Mouse (Mus musculus) heart, embryonic 11.5 days (tissue): Measurements from ENCODE around the gene Znrf2. TPM values are rescaled to one million over a fixed set of nuclear protein-coding genes. Genes with fewer than 3 reads are reported as not detected.

ENCODE experiments used
- ATAC-seq: fragments of 200-750 bp; cut with Nextera tagmentation; replicated peaks from 2 replicates; pipeline ENCODE4 v1.8.0; 2017; ENCODE audit warnings: moderate library complexity; ENCODE audit not compliant: insufficient number of reproducible peaks, low FRiP score, low TSS enrichment
- H3K27ac ChIP-seq: fragments of 300-500 bp; sonication (generic); 2 replicates; pipeline ENCODE4 v1.5.1; 2014; ENCODE audit warnings: mild to moderate bottlenecking, low read depth, low read length
- H3K27me3 ChIP-seq: fragments of 300-500 bp; sonication (generic); 2 replicates; pipeline ENCODE4 v1.6.1; 2014; ENCODE audit warnings: mild to moderate bottlenecking, low read length, mixed read lengths; ENCODE audit not compliant: control insufficient read depth, insufficient read depth
- H3K36me3 ChIP-seq: fragments of 300-500 bp; sonication (generic); 2 replicates; pipeline ENCODE4 v1.6.1; 2014; ENCODE audit warnings: mild to moderate bottlenecking, low read length, moderate library complexity, mixed read lengths; ENCODE audit not compliant: control insufficient read depth, insufficient read depth
- H3K4me1 ChIP-seq: fragments of 300-500 bp; sonication (generic); 2 replicates; pipeline ENCODE4 v1.6.1; 2014; ENCODE audit warnings: low read length; ENCODE audit not compliant: control insufficient read depth, insufficient read depth
- H3K4me2 ChIP-seq: fragments of 300-500 bp; sonication (generic); 2 replicates; pipeline ENCODE4 v1.6.1; 2014; ENCODE audit warnings: mild to moderate bottlenecking, moderate library complexity
- H3K4me3 ChIP-seq: fragments of 300-500 bp; sonication (generic); 2 replicates; pipeline ENCODE4 v1.5.1; 2014; ENCODE audit warnings: low read depth, low read length
- H3K9ac ChIP-seq: fragments of 300-500 bp; sonication (generic); 2 replicates; pipeline ENCODE4 v1.6.1; 2014; ENCODE audit warnings: mild to moderate bottlenecking, low read depth, low read length, moderate library complexity
- H3K9me3 ChIP-seq: fragments of 300-500 bp; sonication (generic); replicated peaks from 2 replicates; pipeline ENCODE4 v1.6.1; 2016; ENCODE audit warnings: low read length; ENCODE audit not compliant: control insufficient read depth
- WGBS: fragments of 180-500 bp; shearing (Covaris S2); extraction: QIAGEN DNeasy Blood & Tissue Kit; methylation state at CpG from one replicate; pipeline ENCODE4 v1.1.7; 2014; ENCODE audit not compliant: insufficient replicate concordance; 5-methylcytosine and 5-hydroxymethylcytosine counted together
- polyA plus RNA-seq: library from polyadenylated mRNA; unstranded; fragments of >200 nt; fragmentation: Nextera tagmentation; extraction: Ambion mirVana; gene quantifications from 2 replicates; pipeline ENCODE4 v1.2.1, GENCODE M21; 2014

The Znrf2 gene
- polyA plus RNA-seq = 3.1 and 3.2 TPM in 2 replicates

GRCm38 (mm10) chr6:54816388-54817065 lies at the start of gene Znrf2:
TSS of gene Znrf2 (plus strand) at chr6:54816916.
- peak within 1 kb of the TSS; percentile 86 for H3K9ac ChIP-seq
- ATAC-seq = peak; percentile 98
- no peaks in the 10 kb centered on the region for H3K27me3 ChIP-seq
- peaks cover 12% of the 10 kb centered on the region for H3K4me1 ChIP-seq
- H3K36me3 ChIP-seq = no peaks in the 10 kb centered on the region
- H3K4me2 ChIP-seq = peak within 1 kb of the TSS; percentile 82
- H3K4me3 ChIP-seq = peak within 1 kb of the TSS; percentile 78
- H3K27ac ChIP-seq = peak within 1 kb of the TSS; percentile 95
- WGBS = under 1% methylated on average over 65 of the region's 88 CpGs
- no peaks in the 10 kb centered on the region for H3K9me3 ChIP-seq

- Histone ChIP-seq H3K4me3 (no peak overlapping the region), H3K36me3 (no peaks in the 10 kb centered on the region), H3K27ac (no peak overlapping the region), H3K4me1 (peaks cover 6% of the 10 kb centered on the region; the same call in 1 of the 2 replicates), H3K9me3 (no peaks in the 10 kb centered on the region), H3K4me2 (no peak overlapping the region), H3K27me3 (no peaks in the 10 kb centered on the region), H3K9ac (no peak overlapping the region)
- 24% methylated on average over 4 of the region's 4 CpGs for WGBS
- no peak for ATAC-seq
Observed at GRCm38 (mm10) chr6:54767746-54768145, 49.0 kb upstream of the Znrf2 start.

GRCm38 (mm10) chr6:54770766-54771165 lies 46.0 kb upstream of the Znrf2 start:
- Histone ChIP-seq H3K4me1 (peaks cover 6% of the 10 kb centered on the region; the same call in 1 of the 2 replicates), H3K27me3 (no peaks in the 10 kb centered on the region), H3K4me2 (no peak overlapping the region), H3K27ac (no peak overlapping the region), H3K9me3 (no peaks in the 10 kb centered on the region), H3K9ac (no peak overlapping the region), H3K36me3 (no peaks in the 10 kb centered on the region), H3K4me3 (no peak overlapping the region)
- WGBS = 68% methylated on average over 4 of the region's 4 CpGs
- ATAC-seq = no peak

- Histone ChIP-seq H3K27me3 (no peaks in the 10 kb centered on the region), H3K9ac (no peak overlapping the region), H3K4me1 (peaks cover 6% of the 10 kb centered on the region; the same call in 1 of the 2 replicates), H3K36me3 (no peaks in the 10 kb centered on the region), H3K27ac (no peak overlapping the region), H3K4me2 (no peak overlapping the region), H3K9me3 (no peaks in the 10 kb centered on the region), H3K4me3 (no peak overlapping the region)
- no peak for ATAC-seq
- 61% methylated on average over 8 of the region's 8 CpGs for WGBS
Observed at GRCm38 (mm10) chr6:54771171-54771570, 45.5 kb upstream of the Znrf2 start.

- Histone ChIP-seq H3K27me3 (no peaks in the 10 kb centered on the region), H3K4me3 (no peak overlapping the region), H3K4me2 (no peak overlapping the region), H3K9ac (no peak overlapping the region), H3K36me3 (no peaks in the 10 kb centered on the region), H3K9me3 (no peaks in the 10 kb centered on the region), H3K27ac (no peak overlapping the region), H3K4me1 (peaks cover 6% of the 10 kb centered on the region; the same call in 1 of the 2 replicates)
- WGBS = 88% methylated on average over 5 of the region's 5 CpGs
- no peak for ATAC-seq
Observed at GRCm38 (mm10) chr6:54772078-54772477, 44.6 kb upstream of the Znrf2 start.

DNA sequence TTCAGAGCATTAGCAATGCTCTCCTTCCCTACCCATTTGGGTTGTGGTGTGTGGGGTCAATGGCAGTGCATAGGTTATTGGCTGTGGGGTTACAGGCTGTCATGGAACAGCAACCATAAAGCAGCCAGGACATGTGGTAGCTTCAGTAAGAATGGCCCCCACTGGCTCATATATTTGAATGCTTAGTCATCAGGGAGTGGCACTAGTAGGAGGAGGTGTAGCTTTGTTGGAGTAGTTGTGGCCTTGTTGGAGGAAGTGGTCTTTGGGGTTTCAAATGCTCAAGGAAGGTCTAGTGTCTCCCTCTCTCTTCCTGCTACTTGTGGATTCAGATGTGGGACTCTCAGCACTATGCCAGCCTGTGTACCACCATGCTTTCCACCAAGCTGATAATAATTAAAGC lies 41.0 kb upstream of the Znrf2 start:
- no peak overlapping the region for H3K4me2 ChIP-seq
- H3K4me1 ChIP-seq = peaks cover 15% of the 10 kb centered on the region; the same call in 1 of the 2 replicates
- H3K9me3 ChIP-seq = no peaks in the 10 kb centered on the region
- no peaks in the 10 kb centered on the region for H3K27me3 ChIP-seq
- H3K4me3 ChIP-seq = no peak overlapping the region
- ATAC-seq = no peak
- no peaks in the 10 kb centered on the region for H3K36me3 ChIP-seq
- H3K27ac ChIP-seq = no peak overlapping the region
- no peak overlapping the region for H3K9ac ChIP-seq

- Histone ChIP-seq H3K9ac (no peak overlapping the region), H3K27ac (no peak overlapping the region), H3K4me2 (no peak overlapping the region), H3K36me3 (no peaks in the 10 kb centered on the region), H3K4me1 (peaks cover 13% of the 10 kb centered on the region), H3K4me3 (no peak overlapping the region), H3K9me3 (no peaks in the 10 kb centered on the region), H3K27me3 (no peaks in the 10 kb centered on the region)
- WGBS = 24% methylated on average over 8 of the region's 8 CpGs
- ATAC-seq = no peak
Observed at GRCm38 (mm10) chr6:54777661-54778060, 39.1 kb upstream of the Znrf2 start.

GRCm38 (mm10) chr6:54779968-54780367 lies 36.7 kb upstream of the Znrf2 start:
- Histone ChIP-seq H3K4me3 (no peak overlapping the region), H3K9ac (no peak overlapping the region), H3K36me3 (no peaks in the 10 kb centered on the region), H3K4me1 (peaks cover 13% of the 10 kb centered on the region), H3K27ac (no peak overlapping the region), H3K9me3 (no peaks in the 10 kb centered on the region), H3K4me2 (no peak overlapping the region), H3K27me3 (no peaks in the 10 kb centered on the region)
- ATAC-seq = no peak
- 79% methylated on average over 5 of the region's 5 CpGs for WGBS
